Mouse (Mus musculus): ENCODE results near the gene Ttll13. TPM values are rescaled to one million over a fixed set of nuclear protein-coding genes. Genes with fewer than 3 reads are reported as not detected.

Ttll13 gene
- total RNA-seq (2023): 0.38 TPM in 1 of 2 replicates, not detected in the other

GRCm38 (mm10) chr7:80246148-80246721, at the start of gene Ttll13:
TSS of gene Ttll13 (plus strand) at chr7:80246376.

GRCm38 (mm10) chr7:80232489-80233029, 13.6 kb upstream of the Ttll13 start, which contains the start of the genes Cib1 and Gdpgp1:
TSS of gene Cib1 (minus strand) at chr7:80232813.
TSS of gene Gdpgp1 (plus strand) at chr7:80232865.

GRCm38 (mm10) chr7:80260625-80261371, 14.6 kb downstream of the Ttll13 start, which contains the start of gene Ngrn:
TSS of gene Ngrn (plus strand) at chr7:80261215.

GRCm38 (mm10) chr7:80268897-80269750, 22.9 kb downstream of the Ttll13 start, which contains the start of gene Vps33b:
TSS of gene Vps33b (plus strand) at chr7:80269649.

GRCm38 (mm10) chr7:80294062-80294763, 48.0 kb downstream of the Ttll13 start, which contains the start of gene Prc1:
TSS of gene Prc1 (plus strand) at chr7:80294450.

Other genes starting within 250 kb of the Ttll13 start
- 103 and 115 TPM in 2 replicates for gene Zfp710, start 221.6 kb upstream of the Ttll13 start, total RNA-seq (2023)
- 30.7 and 40.8 TPM in 2 replicates for gene Idh2, start 131.0 kb upstream of the Ttll13 start, total RNA-seq (2023)
- gene Sema4b, start 59.5 kb upstream of the Ttll13 start, total RNA-seq (2023): 26.1 and 31.5 TPM in 2 replicates
- 85.6 and 88.1 TPM in 2 replicates for gene Cib1, start 13.6 kb upstream of the Ttll13 start, total RNA-seq (2023)
- 1.3 TPM in 2 replicates for gene Gdpgp1, start 13.5 kb upstream of the Ttll13 start, total RNA-seq (2023)
- 11.3 and 14.8 TPM in 2 replicates for gene Ngrn, start 14.8 kb downstream of the Ttll13 start, total RNA-seq (2023)
- gene Vps33b, start 23.3 kb downstream of the Ttll13 start, total RNA-seq (2023): 11.5 and 15.7 TPM in 2 replicates
- gene Prc1, start 48.1 kb downstream of the Ttll13 start, total RNA-seq (2023): 75.8 and 85.9 TPM in 2 replicates
- 2.7 and 2.9 TPM in 2 replicates for gene Rccd1, start 78.1 kb downstream of the Ttll13 start, total RNA-seq (2023)
- 73.6 and 85.6 TPM in 2 replicates for gene Unc45a, start 94.6 kb downstream of the Ttll13 start, total RNA-seq (2023)
- 2.9 and 8.2 TPM in 2 replicates for gene Hddc3, start 96.7 kb downstream of the Ttll13 start, total RNA-seq (2023)
- 25.9 and 38.5 TPM in 2 replicates for gene Man2a2, start 125.0 kb downstream of the Ttll13 start, total RNA-seq (2023)
- 584 and 690 TPM in 2 replicates for gene Fes, start 141.6 kb downstream of the Ttll13 start, total RNA-seq (2023)
- 208 and 299 TPM in 2 replicates for gene Furin, start 159.1 kb downstream of the Ttll13 start, total RNA-seq (2023)

Data from neutrophil, adult 65 days (primary cell).